13 mouse cellular contexts compared by ENCODE assay signal in genomic region chr1:37698186-37698839, GRCm38 (mm10). TPM values are rescaled to one million over a fixed set of nuclear protein-coding genes. Genes with fewer than 3 reads are reported as not detected.
A peak's percentile ranks its signal among the peaks of the same experiment; 100 is the strongest.
DNase-seq lines count a peak whose midpoint lies in the region; ATAC-seq and TF ChIP-seq lines count a peak whose summit lies in the region.
"Had no signal": no experiment of that assay in that cellular context is flagged by ENCODE, and none has a peak within 500 bp of the region (broad histone marks: within the 10 kb centered on the region; RNA-seq: fewer than 3 reads in every experiment).

No protein-coding gene starts in this region.

- no peaks in the 10 kb centered on the region for H3K36me3 ChIP-seq in lung, embryonic 14.5 days (ENCODE audit: insufficient read depth)
- H3K36me3 ChIP-seq in hindbrain, embryonic 14.5 days (replicated peaks; ENCODE audit: control insufficient read depth, insufficient read depth), result no peaks in the 10 kb centered on the region
- no peaks in the 10 kb centered on the region for H3K36me3 ChIP-seq in midbrain, postnatal 0 days (ENCODE audit: insufficient read depth, low read length)
- H3K36me3 ChIP-seq: intestine, embryonic 15.5 days; liver, embryonic 13.5 days had no signal

- H3K27ac ChIP-seq in lung, embryonic 14.5 days (ENCODE audit: low read depth), result no peak overlapping the region
- no peak overlapping the region for H3K27ac ChIP-seq in hindbrain, embryonic 14.5 days
- H3K27ac ChIP-seq in midbrain, postnatal 0 days (ENCODE audit: low read depth, low read length), result 0 out of 2 replicates have a peak overlapping the region, but pooled peaks have one; percentile 26
- H3K27ac ChIP-seq: intestine, embryonic 15.5 days; liver, embryonic 13.5 days had no signal

- H3K4me1 ChIP-seq in lung, embryonic 14.5 days (ENCODE audit: insufficient read depth), result peaks cover 5% of the 10 kb centered on the region; the same call in 1 of the 2 replicates
- H3K4me1 ChIP-seq in hindbrain, embryonic 14.5 days (replicated peaks; ENCODE audit: control insufficient read depth, insufficient read depth, low read length), result no peaks in the 10 kb centered on the region
- peaks cover 5% of the 10 kb centered on the region; the same call in 1 of the 2 replicates for H3K4me1 ChIP-seq in midbrain, postnatal 0 days (ENCODE audit: insufficient read depth, low read length)
- H3K4me1 ChIP-seq: liver, embryonic 13.5 days had no signal

- no peak overlapping the region for H3K4me3 ChIP-seq in lung, embryonic 14.5 days (ENCODE audit: low read depth, low read length)
- no peak overlapping the region for H3K4me3 ChIP-seq in hindbrain, embryonic 14.5 days (replicated peaks; ENCODE audit: low read length)
- no peak overlapping the region for H3K4me3 ChIP-seq in midbrain, postnatal 0 days (ENCODE audit: low read depth, low read length)
- H3K4me3 ChIP-seq: intestine, embryonic 15.5 days; liver, embryonic 13.5 days had no signal

- ATAC-seq in CD4-positive, CD25-positive, alpha-beta regulatory T cell, adult 4 months, result no peak
- peak; percentile 90 for ATAC-seq in lung, embryonic 14.5 days (ENCODE audit: insufficient read depth)
- ATAC-seq in hindbrain, embryonic 14.5 days (ENCODE audit: low FRiP score), result peak; percentile 78; the same call in 1 of the 2 replicates
- peak; percentile 83 for ATAC-seq in midbrain, postnatal 0 days (ENCODE audit: low FRiP score)
- ATAC-seq: intestine, embryonic 15.5 days had no signal

- H3K4me2 ChIP-seq in lung, embryonic 14.5 days, result no peak overlapping the region
- H3K4me2 ChIP-seq in hindbrain, embryonic 14.5 days (replicated peaks), result no peak overlapping the region
- H3K4me2 ChIP-seq in midbrain, postnatal 0 days (ENCODE audit: low read depth, low read length, poor library complexity, severe bottlenecking), result no peak overlapping the region
- H3K4me2 ChIP-seq: intestine, embryonic 15.5 days; liver, embryonic 13.5 days had no signal

- peak; percentile 16 for DNase-seq in CD4-positive, CD25-positive, alpha-beta regulatory T cell, adult 2 months (ENCODE audit: low read depth, low spot score)
- DNase-seq in lung, embryonic 14.5 days, result peak; percentile 83
- DNase-seq in lung, postnatal 25 days (ENCODE audit: low spot score), result no peak
- no peak for DNase-seq in hindbrain, embryonic 14.5 days (ENCODE audit: low spot score)
- peak; percentile 59 for DNase-seq in midbrain, postnatal 0 days (ENCODE audit: low spot score)
- DNase-seq in kidney, postnatal 4 days, result no peak
- no peak for DNase-seq in layer of hippocampus, adult 8-10 months (ENCODE audit: low spot score in 2 of 2)
- DNase-seq: adrenal gland, postnatal 10 days; cerebellum, postnatal 25 days; layer of hippocampus, postnatal 36 days; liver, embryonic 13.5 days had no signal

- 34% methylated on average over 8 of the region's 8 CpGs for WGBS in lung, embryonic 14.5 days
- WGBS in hindbrain, embryonic 14.5 days, result 74% methylated on average over 8 of the region's 8 CpGs
- WGBS in midbrain, postnatal 0 days, result 61% methylated on average over 8 of the region's 8 CpGs

- no peak overlapping the region for H3K9ac ChIP-seq in lung, embryonic 14.5 days
- no peak overlapping the region for H3K9ac ChIP-seq in hindbrain, embryonic 14.5 days
- H3K9ac ChIP-seq in midbrain, postnatal 0 days (replicated peaks; ENCODE audit: low read length, poor library complexity, severe bottlenecking), result no peak overlapping the region
- H3K9ac ChIP-seq: intestine, embryonic 15.5 days; liver, embryonic 13.5 days had no signal

- H3K27me3 ChIP-seq in lung, embryonic 14.5 days (ENCODE audit: insufficient read depth, low read length), result no peaks in the 10 kb centered on the region
- H3K27me3 ChIP-seq in hindbrain, embryonic 14.5 days (ENCODE audit: control insufficient read depth, insufficient read depth, low read length), result no peaks in the 10 kb centered on the region
- H3K27me3 ChIP-seq in midbrain, postnatal 0 days (ENCODE audit: insufficient read depth, low read length), result no peaks in the 10 kb centered on the region
- H3K27me3 ChIP-seq: intestine, embryonic 15.5 days had no signal

- no peak for TF ChIP-seq CTCF in lung, embryonic 14.5 days (IDR thresholded peaks at IDR 0.05; ENCODE audit: low read depth)
- TF ChIP-seq CTCF in midbrain, postnatal 0 days (IDR thresholded peaks at IDR 0.05), result no peak

- H3K9me3 ChIP-seq in lung, embryonic 14.5 days (ENCODE audit: low read depth, low read length), result no peaks in the 10 kb centered on the region
- H3K9me3 ChIP-seq in hindbrain, embryonic 14.5 days (ENCODE audit: control insufficient read depth, low read length), result no peaks in the 10 kb centered on the region
- H3K9me3 ChIP-seq in midbrain, postnatal 0 days (ENCODE audit: low read length), result no peaks in the 10 kb centered on the region
- H3K9me3 ChIP-seq: intestine, embryonic 15.5 days; liver, embryonic 13.5 days had no signal

RNA-seq across cellular contexts. Expression of gene 2010300C02Rik, which starts 21.6 kb away (rescaled TPM):
- under 1 TPM; 0.42 to 0.79 TPM for polyA plus RNA-seq in CD4-positive, CD25-positive, alpha-beta regulatory T cell, adult 4 months (2017; shearing (Covaris generic))
- 8.1 and 8.5 TPM in 2 replicates for polyA plus RNA-seq in lung, embryonic 14.5 days (2014; fragmentation: Nextera tagmentation; extraction: Ambion mirVana)
- polyA plus RNA-seq in hindbrain, embryonic 14.5 days (2014; fragmentation: Nextera tagmentation; extraction: Ambion mirVana), result 2.5 and 3.4 TPM in 2 replicates
- 7.9 and 11.1 TPM in 2 replicates for total RNA-seq in midbrain, postnatal 0 days (2014; rRNA removed)
- polyA plus RNA-seq in midbrain, postnatal 0 days (2015; fragmentation: Nextera tagmentation; extraction: Ambion mirVana), result 5.2 and 6.9 TPM in 2 replicates
- 100 to 1,000 TPM; 319 to 384 (median 333) TPM for total RNA-seq in layer of hippocampus, adult 8-10 months (2022)

Comparison
In these comparisons a context has a peak if more than half of its experiments do, and no peak if none do; other contexts are left out.
1. DNase-seq: peak in CD4-positive, CD25-positive, alpha-beta regulatory T cell, adult 2 months (single experiment), lung, embryonic 14.5 days (single experiment) and midbrain, postnatal 0 days (single experiment); none in lung, postnatal 25 days (single experiment), hindbrain, embryonic 14.5 days (single experiment), kidney, postnatal 4 days (0 of 2) and layer of hippocampus, adult 8-10 months (0 of 2).